Mouse (Mus musculus): ENCODE results near the gene Ajuba. TPM values are rescaled to one million over a fixed set of nuclear protein-coding genes. Genes with fewer than 3 reads are reported as not detected.
A peak's percentile ranks its signal among the peaks of the same experiment; 100 is the strongest.
"Not testable (repeated sequence)": the region's sequence is repeated elsewhere in the genome, so short reads cannot be mapped to it uniquely, and the experiment has no call there.

The Ajuba gene
- polyA plus RNA-seq (2015; fragmentation: Nextera tagmentation; extraction: Ambion mirVana): 8.1 and 8.2 TPM in 2 replicates

DNA sequence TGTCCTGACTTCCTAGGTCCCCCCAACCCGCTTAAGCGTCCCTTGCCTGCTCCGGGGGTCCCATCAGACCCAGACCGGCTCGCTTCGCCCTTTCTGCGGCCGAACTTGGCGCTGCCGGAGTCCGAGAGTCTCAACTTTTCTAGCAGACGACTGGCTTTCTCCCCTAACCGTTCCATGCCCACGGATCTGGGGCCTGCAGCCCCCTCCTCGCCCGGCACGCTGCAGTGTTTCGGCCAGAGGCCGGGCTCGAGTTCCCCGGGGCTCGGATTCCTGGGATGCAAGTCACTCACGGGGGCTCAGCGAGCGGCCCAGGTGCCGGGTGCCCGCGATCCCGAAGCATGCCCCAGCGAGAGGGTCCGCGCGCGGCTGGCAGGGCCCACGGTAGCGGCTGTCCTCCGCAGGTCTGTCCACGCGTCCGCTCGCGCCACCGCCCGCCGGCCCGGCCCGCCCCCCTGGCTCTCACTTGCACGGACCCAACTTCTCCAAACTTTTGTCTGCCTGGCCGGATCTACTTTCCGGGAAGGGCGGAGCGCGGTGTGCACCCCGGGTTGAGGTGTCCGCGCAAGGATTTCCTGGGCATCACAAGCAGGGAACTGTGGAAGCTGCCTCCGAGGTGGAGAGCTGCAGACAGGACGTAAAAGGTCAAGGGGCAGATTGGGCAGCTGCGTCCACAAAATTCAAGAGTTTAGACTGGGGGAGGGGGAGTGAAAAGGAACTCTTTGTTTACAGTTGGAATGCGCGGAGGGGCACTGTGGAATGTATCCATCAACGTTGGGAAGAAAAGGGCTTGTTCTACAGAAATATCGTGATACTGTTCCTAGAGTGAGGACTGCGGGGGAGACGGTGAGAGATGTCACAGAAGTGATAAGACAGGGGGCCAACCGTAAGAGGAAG is at the start of gene Ajuba:
Ajuba (minus strand) TSS at position 470 of the 894 bp plus-strand sequence.
- Histone ChIP-seq H3K27me3 (replicated peaks; ENCODE audit: control insufficient read depth, insufficient read depth, low read length) (peaks cover 3% of the 10 kb centered on the region; the same call in 1 of the 2 replicates), H3K36me3 (ENCODE audit: control insufficient read depth, insufficient read depth) (no peaks in the 10 kb centered on the region), H3K9ac (replicated peaks; ENCODE audit: low read depth, low read length) (peak within 1 kb of the TSS; percentile 53), H3K4me1 (replicated peaks; ENCODE audit: control insufficient read depth, insufficient read depth, low read length) (peaks cover 47% of the 10 kb centered on the region), H3K4me2 (ENCODE audit: low read length) (peak within 1 kb of the TSS; percentile 95), H3K27ac (ENCODE audit: low read length) (peak within 1 kb of the TSS; percentile 39), H3K9me3 (ENCODE audit: control insufficient read depth, low read length) (no peaks in the 10 kb centered on the region), H3K4me3 (replicated peaks; ENCODE audit: low read length) (peak within 1 kb of the TSS; percentile 70)
- WGBS: 0% methylated on average over 66 of the region's 66 CpGs
- ATAC-seq: peak; percentile 59

DNA sequence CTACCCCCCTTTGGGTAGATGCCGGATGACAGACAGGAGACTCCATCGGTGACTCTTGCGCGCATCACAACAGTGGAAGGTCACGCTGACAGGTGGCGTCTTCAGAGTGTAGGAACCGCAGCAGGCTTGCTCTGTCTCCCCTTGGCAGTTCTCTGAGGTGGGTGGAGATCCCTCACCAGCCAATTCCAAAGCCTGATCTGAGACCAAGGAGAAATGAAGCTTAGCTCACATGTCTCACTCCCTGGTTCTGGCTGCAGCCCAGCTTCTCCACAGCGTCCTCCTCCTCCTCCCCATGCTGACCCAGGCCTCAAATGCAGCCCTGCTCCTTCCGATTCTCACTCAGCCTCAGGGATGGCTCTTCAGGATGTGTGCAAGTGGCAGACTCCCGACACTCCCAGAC is 47.6 kb upstream of the Ajuba start:
- H3K9ac ChIP-seq (replicated peaks; ENCODE audit: low read depth, low read length): no peak overlapping the region
- WGBS: 78% methylated on average over 10 of the region's 10 CpGs
- no peaks in the 10 kb centered on the region for H3K4me1 ChIP-seq (replicated peaks; ENCODE audit: control insufficient read depth, insufficient read depth, low read length)
- no peak overlapping the region for H3K4me2 ChIP-seq (ENCODE audit: low read length)
- H3K27ac ChIP-seq (ENCODE audit: low read length): no peak overlapping the region
- ATAC-seq: no peak
- H3K4me3 ChIP-seq (replicated peaks; ENCODE audit: low read length): no peak overlapping the region
- no peaks in the 10 kb centered on the region for H3K9me3 ChIP-seq (ENCODE audit: control insufficient read depth, low read length)
- no peaks in the 10 kb centered on the region for H3K36me3 ChIP-seq (ENCODE audit: control insufficient read depth, insufficient read depth)
- H3K27me3 ChIP-seq (replicated peaks; ENCODE audit: control insufficient read depth, insufficient read depth, low read length): no peaks in the 10 kb centered on the region

DNA sequence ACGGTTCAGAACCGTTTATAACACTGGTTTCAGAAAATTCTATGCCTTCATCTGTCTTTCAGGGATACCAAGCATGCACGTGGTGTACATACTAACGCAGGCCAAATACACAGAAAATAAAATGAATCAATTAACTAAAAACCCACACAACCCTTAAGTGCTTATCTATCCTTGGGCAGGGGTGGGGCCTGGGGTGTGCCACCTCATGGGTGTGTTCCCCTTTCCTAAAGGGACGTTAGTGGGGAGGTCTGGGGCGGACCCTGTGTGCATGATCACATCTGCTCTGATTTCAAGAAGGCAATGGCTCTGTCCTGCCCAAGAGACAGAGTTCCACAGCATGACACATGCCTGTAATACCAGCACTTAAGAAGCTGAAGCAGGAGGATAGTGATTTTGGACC is 46.0 kb upstream of the Ajuba start:
- H3K36me3 ChIP-seq (ENCODE audit: control insufficient read depth, insufficient read depth): no peaks in the 10 kb centered on the region
- H3K9ac ChIP-seq (replicated peaks; ENCODE audit: low read depth, low read length): no peak overlapping the region
- no peaks in the 10 kb centered on the region for H3K9me3 ChIP-seq (ENCODE audit: control insufficient read depth, low read length)
- H3K4me3 ChIP-seq (replicated peaks; ENCODE audit: low read length): no peak overlapping the region
- ATAC-seq: no peak
- H3K4me2 ChIP-seq (ENCODE audit: low read length): no peak overlapping the region
- H3K27ac ChIP-seq (ENCODE audit: low read length): no peak overlapping the region
- H3K4me1 ChIP-seq (replicated peaks; ENCODE audit: control insufficient read depth, insufficient read depth, low read length): no peaks in the 10 kb centered on the region
- WGBS: 83% methylated on average over 6 of the region's 6 CpGs
- H3K27me3 ChIP-seq (replicated peaks; ENCODE audit: control insufficient read depth, insufficient read depth, low read length): no peaks in the 10 kb centered on the region

DNA sequence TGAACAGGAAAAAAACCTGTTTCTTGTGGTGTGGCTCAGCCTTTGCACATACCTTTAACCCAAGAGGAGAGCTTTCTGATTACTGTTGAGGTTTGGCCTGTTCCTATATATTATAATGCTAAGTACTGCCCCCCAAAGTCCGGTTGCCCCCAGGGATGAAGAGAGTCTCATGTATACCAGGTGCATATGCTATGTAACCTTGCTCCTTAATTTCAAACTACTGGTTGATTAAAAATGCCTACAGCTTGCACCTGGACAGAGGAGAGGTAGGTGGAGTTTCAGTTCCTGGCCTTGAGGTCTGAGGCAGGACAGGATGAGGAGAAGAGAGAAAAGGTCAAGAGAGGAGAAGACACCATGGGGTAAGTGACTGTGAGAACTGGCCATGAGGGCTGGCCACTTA is 43.8 kb upstream of the Ajuba start, which contains the start of gene Psmb11:
Psmb11 (plus strand) TSS at position 301 of the 400 bp plus-strand sequence.
- WGBS: 92% methylated on average over 1 of the region's 1 CpGs
- Histone ChIP-seq H3K27me3 (replicated peaks; ENCODE audit: control insufficient read depth, insufficient read depth, low read length) (no peaks in the 10 kb centered on the region), H3K4me3 (replicated peaks; ENCODE audit: low read length) (no peak within 1 kb of the TSS), H3K9me3 (ENCODE audit: control insufficient read depth, low read length) (no peaks in the 10 kb centered on the region), H3K9ac (replicated peaks; ENCODE audit: low read depth, low read length) (no peak within 1 kb of the TSS), H3K27ac (ENCODE audit: low read length) (no peak within 1 kb of the TSS), H3K4me2 (ENCODE audit: low read length) (no peak within 1 kb of the TSS), H3K36me3 (ENCODE audit: control insufficient read depth, insufficient read depth) (no peaks in the 10 kb centered on the region), H3K4me1 (replicated peaks; ENCODE audit: control insufficient read depth, insufficient read depth, low read length) (peaks cover 11% of the 10 kb centered on the region)
- ATAC-seq: no peak

DNA sequence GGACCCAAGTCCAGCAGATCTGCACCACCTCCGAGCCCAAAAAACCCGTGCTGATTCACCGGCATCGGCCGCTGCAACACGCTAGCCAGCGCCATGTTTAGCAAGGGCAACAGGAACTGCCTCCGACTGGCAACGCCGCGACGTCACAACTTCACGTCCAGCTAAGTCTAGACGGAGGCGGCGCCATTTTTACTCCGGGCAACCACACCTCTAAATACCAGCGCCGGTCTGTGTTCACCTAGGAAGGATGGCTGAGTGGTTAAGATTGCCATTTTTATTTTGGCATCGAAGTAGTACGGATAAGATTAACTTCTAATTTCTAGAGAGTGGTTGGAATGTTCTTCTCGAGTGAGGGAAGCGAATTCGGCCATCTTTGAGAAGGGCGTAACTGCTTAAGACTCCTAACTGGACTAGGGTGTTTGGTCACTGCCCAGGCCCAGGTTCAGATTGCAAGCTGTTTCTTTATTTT is 40.6 kb upstream of the Ajuba start, which contains the start of gene Psmb5:
Psmb5 (minus strand) TSS at position 126 of the 469 bp plus-strand sequence.
- H3K36me3 ChIP-seq (ENCODE audit: control insufficient read depth, insufficient read depth): no peaks in the 10 kb centered on the region
- peak within 1 kb of the TSS; percentile 90 for H3K9ac ChIP-seq (replicated peaks; ENCODE audit: low read depth, low read length)
- peak within 1 kb of the TSS; percentile 77 for H3K4me2 ChIP-seq (ENCODE audit: low read length)
- H3K4me1 ChIP-seq (replicated peaks; ENCODE audit: control insufficient read depth, insufficient read depth, low read length): peaks cover 15% of the 10 kb centered on the region
- no peaks in the 10 kb centered on the region for H3K9me3 ChIP-seq (ENCODE audit: control insufficient read depth, low read length)
- H3K4me3 ChIP-seq (replicated peaks; ENCODE audit: low read length): peak within 1 kb of the TSS; percentile 89
- peak within 1 kb of the TSS; percentile 73 for H3K27ac ChIP-seq (ENCODE audit: low read length)
- peak; percentile 92 for ATAC-seq
- no peaks in the 10 kb centered on the region for H3K27me3 ChIP-seq (replicated peaks; ENCODE audit: control insufficient read depth, insufficient read depth, low read length)
- under 1% methylated on average over 25 of the region's 25 CpGs for WGBS

DNA sequence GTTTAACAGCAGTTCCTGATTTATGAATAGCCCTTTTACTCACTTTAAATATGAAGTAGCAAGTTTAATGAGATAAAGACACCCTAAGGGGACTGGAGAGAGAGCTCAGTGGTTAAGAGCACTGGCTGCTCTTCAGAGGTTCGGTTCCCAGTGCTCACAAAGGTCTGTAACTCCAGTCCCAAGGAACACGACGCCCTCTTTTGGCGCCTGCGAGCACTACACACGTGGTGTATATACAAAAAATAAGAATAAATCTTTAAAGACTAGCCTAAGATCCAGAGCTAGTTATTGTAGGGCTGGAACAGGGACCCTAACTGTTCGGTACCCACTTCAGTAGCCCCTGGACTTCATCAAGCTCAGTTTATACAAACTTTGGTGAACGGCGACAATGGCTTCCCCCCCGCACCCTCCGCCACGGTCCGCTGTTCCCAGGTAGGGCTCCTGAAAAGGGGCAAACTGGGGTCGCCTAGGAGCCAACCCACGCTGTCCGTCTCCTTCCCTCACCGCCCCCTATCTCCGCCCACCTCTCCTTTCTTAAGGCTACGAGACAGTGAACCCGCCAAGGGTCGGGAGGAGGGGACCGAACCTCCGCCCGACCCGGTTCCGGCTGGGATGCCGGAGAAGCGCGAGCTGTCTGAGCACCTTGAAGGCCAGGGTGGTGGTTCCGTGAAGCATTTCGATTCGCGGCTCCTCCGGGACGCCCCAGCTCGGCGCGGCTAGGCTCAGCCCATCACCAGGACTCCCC is 40.0 kb upstream of the Ajuba start:
- peak overlapping the region; percentile 77 for H3K4me2 ChIP-seq (ENCODE audit: low read length)
- no peaks in the 10 kb centered on the region for H3K9me3 ChIP-seq (ENCODE audit: control insufficient read depth, low read length)
- no peaks in the 10 kb centered on the region for H3K27me3 ChIP-seq (replicated peaks; ENCODE audit: control insufficient read depth, insufficient read depth, low read length)
- peak overlapping the region; percentile 89 for H3K4me3 ChIP-seq (replicated peaks; ENCODE audit: low read length)
- no peaks in the 10 kb centered on the region for H3K36me3 ChIP-seq (ENCODE audit: control insufficient read depth, insufficient read depth)
- H3K9ac ChIP-seq (replicated peaks; ENCODE audit: low read depth, low read length): peak overlapping the region; percentile 90
- peak overlapping the region; percentile 73 for H3K27ac ChIP-seq (ENCODE audit: low read length)
- WGBS: 2% methylated on average over 38 of the region's 38 CpGs
- ATAC-seq: peak; percentile 55
- peaks cover 15% of the 10 kb centered on the region for H3K4me1 ChIP-seq (replicated peaks; ENCODE audit: control insufficient read depth, insufficient read depth, low read length)

DNA sequence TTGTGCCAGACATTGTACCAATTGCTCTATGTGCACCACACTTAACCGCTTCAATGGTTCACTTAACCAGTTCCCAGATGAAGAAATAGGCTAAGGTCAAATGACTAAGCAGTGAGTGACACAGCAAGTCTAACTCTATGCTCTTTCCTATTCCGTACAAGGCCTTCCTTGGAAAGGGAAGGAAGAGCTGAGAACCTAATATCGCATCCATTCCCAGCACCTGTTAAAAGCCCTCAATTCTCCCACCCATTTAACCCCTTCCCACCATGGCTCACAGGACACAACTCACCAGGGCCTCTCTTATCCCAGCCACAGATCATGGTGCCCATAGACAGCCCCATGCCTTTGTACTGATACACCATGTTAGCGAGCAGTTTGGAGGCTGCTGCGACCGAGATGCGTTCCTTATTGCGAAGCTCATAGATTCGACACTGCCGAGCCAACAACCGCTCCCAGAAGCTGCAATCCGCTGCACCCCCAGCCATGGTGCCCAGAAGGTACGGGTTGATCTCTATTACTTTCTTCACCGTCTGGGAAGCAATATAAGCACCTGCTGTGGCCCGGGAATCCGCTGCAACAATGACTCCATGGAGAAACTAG is 39.0 kb upstream of the Ajuba start:
- no peak overlapping the region for H3K4me3 ChIP-seq (replicated peaks; ENCODE audit: low read length)
- H3K9ac ChIP-seq (replicated peaks; ENCODE audit: low read depth, low read length): no peak overlapping the region
- no peaks in the 10 kb centered on the region for H3K27me3 ChIP-seq (replicated peaks; ENCODE audit: control insufficient read depth, insufficient read depth, low read length)
- H3K36me3 ChIP-seq (ENCODE audit: control insufficient read depth, insufficient read depth): no peaks in the 10 kb centered on the region
- peaks cover 15% of the 10 kb centered on the region for H3K4me1 ChIP-seq (replicated peaks; ENCODE audit: control insufficient read depth, insufficient read depth, low read length)
- 90% methylated on average over 16 of the region's 16 CpGs for WGBS
- H3K4me2 ChIP-seq (ENCODE audit: low read length): no peak overlapping the region
- no peaks in the 10 kb centered on the region for H3K9me3 ChIP-seq (ENCODE audit: control insufficient read depth, low read length)
- no peak for ATAC-seq
- no peak overlapping the region for H3K27ac ChIP-seq (ENCODE audit: low read length)

DNA sequence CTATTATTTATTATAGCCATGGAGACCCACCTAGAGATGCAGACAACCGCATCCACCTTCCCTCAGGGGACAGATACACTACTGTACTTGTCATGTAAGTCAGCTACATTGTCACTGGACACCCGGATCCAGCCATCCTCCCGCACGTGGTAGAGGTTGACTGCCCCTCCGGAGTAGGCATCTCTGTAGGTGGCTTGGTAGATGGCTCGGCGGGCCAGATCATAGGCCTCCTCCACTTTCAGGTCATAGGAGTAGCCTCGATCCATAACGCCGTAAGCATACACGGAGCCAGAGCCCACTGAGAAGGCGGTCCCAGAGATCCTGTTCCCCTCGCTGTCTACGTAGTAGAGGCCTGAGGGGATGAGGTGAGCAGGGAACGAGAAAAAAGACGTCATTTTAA is 36.8 kb upstream of the Ajuba start:
- WGBS: 92% methylated on average over 14 of the region's 16 CpGs

DNA sequence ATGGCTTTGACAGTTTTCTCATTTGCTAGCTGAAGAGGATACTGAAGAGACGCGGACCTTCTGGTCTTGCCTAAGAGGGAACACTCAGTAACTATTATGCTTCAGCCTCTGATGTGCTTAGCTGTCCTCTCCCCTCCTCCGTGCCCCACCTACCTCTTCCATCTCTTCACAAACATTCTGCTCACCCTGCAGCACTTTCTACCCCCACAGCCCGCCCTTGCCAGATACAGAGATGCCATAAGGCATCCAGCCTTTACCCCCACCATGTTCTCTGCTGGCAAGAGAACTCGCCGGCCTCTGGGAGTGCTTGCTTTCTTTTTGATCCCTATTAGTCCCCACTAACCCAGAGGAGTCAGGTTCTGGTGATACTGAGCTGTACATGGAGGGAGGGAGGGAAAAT is 33.3 kb upstream of the Ajuba start:
- ATAC-seq: no peak
- H3K27ac ChIP-seq (ENCODE audit: low read length): no peak overlapping the region
- H3K36me3 ChIP-seq (ENCODE audit: control insufficient read depth, insufficient read depth): no peaks in the 10 kb centered on the region
- 80% methylated on average over 6 of the region's 6 CpGs for WGBS
- no peak overlapping the region for H3K4me3 ChIP-seq (replicated peaks; ENCODE audit: low read length)
- no peaks in the 10 kb centered on the region for H3K27me3 ChIP-seq (replicated peaks; ENCODE audit: control insufficient read depth, insufficient read depth, low read length)
- no peak overlapping the region for H3K4me2 ChIP-seq (ENCODE audit: low read length)
- H3K9me3 ChIP-seq (ENCODE audit: control insufficient read depth, low read length): no peaks in the 10 kb centered on the region
- no peaks in the 10 kb centered on the region for H3K4me1 ChIP-seq (replicated peaks; ENCODE audit: control insufficient read depth, insufficient read depth, low read length)
- no peak overlapping the region for H3K9ac ChIP-seq (replicated peaks; ENCODE audit: low read depth, low read length)

More for the DNA sequence above, 36.8 kb upstream of the Ajuba start:
- not testable (repeated sequence) for H3K9ac ChIP-seq (replicated peaks; ENCODE audit: low read depth, low read length); H3K27me3 ChIP-seq (replicated peaks; ENCODE audit: control insufficient read depth, insufficient read depth, low read length); H3K27ac ChIP-seq (ENCODE audit: low read length); H3K36me3 ChIP-seq (ENCODE audit: control insufficient read depth, insufficient read depth); H3K4me2 ChIP-seq (ENCODE audit: low read length); H3K9me3 ChIP-seq (ENCODE audit: control insufficient read depth, low read length); H3K4me3 ChIP-seq (replicated peaks; ENCODE audit: low read length); ATAC-seq
- H3K4me1 ChIP-seq (replicated peaks; ENCODE audit: control insufficient read depth, insufficient read depth, low read length): peaks cover 15% of the 10 kb centered on the region
